Mouse (Mus musculus) frontal cortex, adult 2 months (tissue): ENCODE results near the gene Gpr150. TPM values are rescaled to one million over a fixed set of nuclear protein-coding genes. Genes with fewer than 3 reads are reported as not detected.

Experiments
- DNase-seq, 2 experiments: peaks; one replicate each; pipeline ENCODE4 v3.0.0; 2022; ENCODE audit warnings: low spot score in 1 of 2; ENCODE audit errors: extremely low spot score in 1 of 2
- polyA plus RNA-seq: library from polyadenylated mRNA; depleted of rRNA; stranded (reverse); fragments of >200 nt; gene quantifications from 2 replicates; pipeline ENCODE4 v1.2.3, GENCODE M21; 2012; rRNA removed

Gene Gpr150
- polyA plus RNA-seq, 1 experiment = 3.6 TPM

GRCm38 (mm10) chr13:76017465-76017864, 39.3 kb downstream of the Gpr150 start:
- peak in 1 of 2 experiments; percentile 20 for DNase-seq

GRCm38 (mm10) chr13:76014511-76014910, 42.3 kb downstream of the Gpr150 start:
- DNase-seq = no peak

Other genes with a start within 250 kb of the Gpr150 start
- 67.2 and 71.6 TPM in 2 replicates for gene Glrx, start 217.1 kb downstream of the Gpr150 start, polyA plus RNA-seq
- gene Rhobtb3, start 113.1 kb downstream of the Gpr150 start, polyA plus RNA-seq = 15.4 and 16.5 TPM in 2 replicates
- gene Spata9, start 89.8 kb downstream of the Gpr150 start, polyA plus RNA-seq = 0.22 and 0.42 TPM in 2 replicates
- 13.6 and 16.6 TPM in 2 replicates for gene Rfesd, start 38.3 kb downstream of the Gpr150 start, polyA plus RNA-seq
- 5.1 and 6.3 TPM in 2 replicates for gene Arsk, start 41.7 kb upstream of the Gpr150 start, polyA plus RNA-seq
- gene Ttc37, start 41.7 kb upstream of the Gpr150 start, polyA plus RNA-seq = 12.5 and 14.2 TPM in 2 replicates
- 0.29 and 0.38 TPM in 2 replicates for gene Fam81b, start 248.1 kb upstream of the Gpr150 start, polyA plus RNA-seq